13 mouse cellular contexts compared by ENCODE assay signal in genomic region chr17:35079778-35080177, GRCm38 (mm10). TPM values are rescaled to one million over a fixed set of nuclear protein-coding genes. Genes with fewer than 3 reads are reported as not detected.
DNase-seq lines count a peak whose midpoint lies in the region; ATAC-seq lines count a peak whose summit lies in the region.
"Had no signal": no experiment of that assay in that cellular context is flagged by ENCODE, and none has a peak within 500 bp of the region (broad histone marks: within the 10 kb centered on the region; RNA-seq: fewer than 3 reads in every experiment).

No protein-coding gene starts in this region.

- no peaks in the 10 kb centered on the region for H3K9me3 ChIP-seq in hindbrain, embryonic 11.5 days (ENCODE audit: control insufficient read depth, low read length)
- no peaks in the 10 kb centered on the region for H3K9me3 ChIP-seq in hindbrain, embryonic 13.5 days
- no peaks in the 10 kb centered on the region for H3K9me3 ChIP-seq in heart, embryonic 16.5 days (replicated peaks; ENCODE audit: control insufficient read depth, low read length)
- no peaks in the 10 kb centered on the region for H3K9me3 ChIP-seq in forebrain, embryonic 11.5 days (ENCODE audit: control insufficient read depth, low read length)
- H3K9me3 ChIP-seq: forebrain, embryonic 10.5 days; midbrain, embryonic 10.5 days had no signal

- H3K36me3 ChIP-seq in hindbrain, embryonic 11.5 days (ENCODE audit: control insufficient read depth, insufficient read depth, low read length) = no peaks in the 10 kb centered on the region
- H3K36me3 ChIP-seq in hindbrain, embryonic 13.5 days = no peaks in the 10 kb centered on the region
- H3K36me3 ChIP-seq in heart, embryonic 16.5 days (ENCODE audit: control insufficient read depth, insufficient read depth) = no peaks in the 10 kb centered on the region
- no peaks in the 10 kb centered on the region for H3K36me3 ChIP-seq in forebrain, embryonic 11.5 days (ENCODE audit: control insufficient read depth, insufficient read depth, low read length)
- H3K36me3 ChIP-seq: forebrain, embryonic 10.5 days; midbrain, embryonic 10.5 days had no signal

- H3K4me2 ChIP-seq in hindbrain, embryonic 11.5 days (replicated peaks; ENCODE audit: low read depth, low read length) = no peak overlapping the region
- H3K4me2 ChIP-seq in hindbrain, embryonic 13.5 days = no peak overlapping the region
- H3K4me2 ChIP-seq in heart, embryonic 16.5 days (ENCODE audit: low read depth, low read length) = peak overlapping the region; percentile 53
- H3K4me2 ChIP-seq in forebrain, embryonic 11.5 days (ENCODE audit: low read depth, low read length, severe bottlenecking) = no peak overlapping the region

- H3K4me1 ChIP-seq in hindbrain, embryonic 11.5 days (replicated peaks; ENCODE audit: control insufficient read depth, insufficient read depth, low read length) = 0 out of 2 replicates have a peak, but pooled peaks cover 7% of the 10 kb centered on the region
- H3K4me1 ChIP-seq in hindbrain, embryonic 13.5 days (replicated peaks) = peaks cover 12% of the 10 kb centered on the region
- peaks cover 21% of the 10 kb centered on the region for H3K4me1 ChIP-seq in heart, embryonic 16.5 days (ENCODE audit: control insufficient read depth, insufficient read depth, low read length)
- peaks cover 11% of the 10 kb centered on the region; the same call in 1 of the 2 replicates for H3K4me1 ChIP-seq in forebrain, embryonic 11.5 days (replicated peaks; ENCODE audit: control insufficient read depth, insufficient read depth, low read length)

- no peak overlapping the region for H3K27ac ChIP-seq in hindbrain, embryonic 11.5 days (ENCODE audit: low read depth, low read length)
- H3K27ac ChIP-seq in hindbrain, embryonic 13.5 days = no peak overlapping the region
- H3K27ac ChIP-seq in heart, embryonic 16.5 days (ENCODE audit: low read length) = no peak overlapping the region
- no peak overlapping the region for H3K27ac ChIP-seq in forebrain, embryonic 11.5 days (ENCODE audit: low read depth, low read length)
- H3K27ac ChIP-seq: forebrain, embryonic 10.5 days; midbrain, embryonic 10.5 days had no signal

- H3K27me3 ChIP-seq in hindbrain, embryonic 11.5 days (ENCODE audit: control insufficient read depth, insufficient read depth, low read length) = no peaks in the 10 kb centered on the region
- no peaks in the 10 kb centered on the region for H3K27me3 ChIP-seq in hindbrain, embryonic 13.5 days
- H3K27me3 ChIP-seq in heart, embryonic 16.5 days (ENCODE audit: control insufficient read depth, insufficient read depth, low read length) = no peaks in the 10 kb centered on the region
- no peaks in the 10 kb centered on the region for H3K27me3 ChIP-seq in forebrain, embryonic 11.5 days (ENCODE audit: control insufficient read depth, insufficient read depth, low read length)

- 0 out of 2 replicates have a peak overlapping the region, but pooled peaks have one; percentile 21 for H3K9ac ChIP-seq in hindbrain, embryonic 11.5 days (ENCODE audit: low read depth, low read length)
- H3K9ac ChIP-seq in hindbrain, embryonic 13.5 days = no peak overlapping the region
- 0 out of 2 replicates have a peak overlapping the region, but pooled peaks have one; percentile 40 for H3K9ac ChIP-seq in heart, embryonic 16.5 days (ENCODE audit: low read length)
- H3K9ac ChIP-seq in forebrain, embryonic 11.5 days (ENCODE audit: low read length) = no peak overlapping the region

- WGBS in hindbrain, embryonic 11.5 days = 74% methylated on average over 9 of the region's 9 CpGs
- WGBS in hindbrain, embryonic 13.5 days = 74% methylated on average over 9 of the region's 9 CpGs
- WGBS in heart, embryonic 16.5 days = 16% methylated on average over 9 of the region's 9 CpGs
- WGBS in forebrain, embryonic 11.5 days = 71% methylated on average over 9 of the region's 9 CpGs

- no peak for DNase-seq in hindbrain, embryonic 11.5 days (ENCODE audit: low spot score)
- DNase-seq in MEL-GATA-1-ER (ENCODE audit: extremely low read depth, low read depth) = peak; percentile 99
- DNase-seq in frontal cortex, postnatal 36 days (ENCODE audit: low spot score in 2 of 2) = no peak
- DNase-seq in forebrain, embryonic 11.5 days (ENCODE audit: low spot score) = no peak
- DNase-seq in gastrocnemius, adult 18-20 months (ENCODE audit: low spot score) = no peak
- DNase-seq: gastrocnemius, postnatal 36 days; kidney, adult 8-10 months had no signal

- no peak for ATAC-seq in hindbrain, embryonic 11.5 days (ENCODE audit: low FRiP score)
- no peak for ATAC-seq in hindbrain, embryonic 13.5 days (ENCODE audit: low FRiP score)
- peak; percentile 44; the same call in 1 of the 2 replicates for ATAC-seq in heart, embryonic 16.5 days (replicated peaks; ENCODE audit: extremely low read depth, insufficient read depth, low FRiP score)
- peak; percentile 45 for ATAC-seq in megakaryocyte, adult 5-6 weeks (ENCODE audit: poor library complexity, severe bottlenecking)
- ATAC-seq in forebrain, embryonic 11.5 days (replicated peaks; ENCODE audit: low FRiP score) = no peak

- no peak overlapping the region for H3K4me3 ChIP-seq in hindbrain, embryonic 11.5 days (ENCODE audit: low read depth, low read length)
- no peak overlapping the region for H3K4me3 ChIP-seq in hindbrain, embryonic 13.5 days
- peak overlapping the region; percentile 21 for H3K4me3 ChIP-seq in heart, embryonic 16.5 days (ENCODE audit: low read length)
- no peak overlapping the region for H3K4me3 ChIP-seq in forebrain, embryonic 11.5 days (ENCODE audit: low read depth, low read length)
- H3K4me3 ChIP-seq: forebrain, embryonic 10.5 days; midbrain, embryonic 10.5 days had no signal

RNA-seq across cellular contexts. Expression of gene Ly6g6d, which starts 1.9 kb away (rescaled TPM):
- 1.0 and 2.7 TPM in 2 replicates for polyA plus RNA-seq in hindbrain, embryonic 11.5 days (2014; fragmentation: Nextera tagmentation; extraction: Ambion mirVana)
- polyA plus RNA-seq in hindbrain, embryonic 13.5 days (2015; fragmentation: Nextera tagmentation; extraction: Ambion mirVana) = 0.61 and 1.1 TPM in 2 replicates
- 1.9 and 3.4 TPM in 2 replicates for polyA plus RNA-seq in heart, embryonic 16.5 days (2015; fragmentation: Nextera tagmentation; extraction: Ambion mirVana)
- total RNA-seq in megakaryocyte, adult 5-6 weeks (2015) = not detected in 2 replicates
- not detected in 2 replicates for total RNA-seq in megakaryocyte, adult 5-6 weeks (2017)
- polyA plus RNA-seq in forebrain, embryonic 11.5 days (2014; fragmentation: Nextera tagmentation; extraction: Ambion mirVana) = 1.7 and 1.8 TPM in 2 replicates
- total RNA-seq in gastrocnemius, adult 18-20 months (2021) = 1 to 10 TPM in 1 of 2 experiments, not detected in 1; 3.0 TPM

RNA-seq across cellular contexts. Expression of gene Ly6g6e, which starts 3.1 kb away (rescaled TPM):
- 0.42 and 0.50 TPM in 2 replicates for polyA plus RNA-seq in hindbrain, embryonic 11.5 days (2014; fragmentation: Nextera tagmentation; extraction: Ambion mirVana)
- polyA plus RNA-seq in hindbrain, embryonic 13.5 days (2015; fragmentation: Nextera tagmentation; extraction: Ambion mirVana) = 0.45 TPM in 1 of 2 replicates, not detected in the other
- 0.72 and 0.84 TPM in 2 replicates for polyA plus RNA-seq in heart, embryonic 16.5 days (2015; fragmentation: Nextera tagmentation; extraction: Ambion mirVana)
- not detected in 2 replicates for total RNA-seq in megakaryocyte, adult 5-6 weeks (2015)
- total RNA-seq in megakaryocyte, adult 5-6 weeks (2017) = not detected in 2 replicates
- polyA plus RNA-seq in forebrain, embryonic 11.5 days (2014; fragmentation: Nextera tagmentation; extraction: Ambion mirVana) = 0.39 and 0.57 TPM in 2 replicates
- total RNA-seq in gastrocnemius, adult 18-20 months (2021) = not detected
- total RNA-seq: gastrocnemius, postnatal 36 days had no signal
- polyA plus RNA-seq: forebrain, embryonic 10.5 days had no signal

RNA-seq across cellular contexts. Expression of gene Ly6g6f, which starts 5.6 kb away (rescaled TPM):
- polyA plus RNA-seq in hindbrain, embryonic 11.5 days (2014; fragmentation: Nextera tagmentation; extraction: Ambion mirVana) = 0.29 and 0.52 TPM in 2 replicates
- polyA plus RNA-seq in hindbrain, embryonic 13.5 days (2015; fragmentation: Nextera tagmentation; extraction: Ambion mirVana) = 0.19 and 0.28 TPM in 2 replicates
- 0.29 and 0.39 TPM in 2 replicates for polyA plus RNA-seq in heart, embryonic 16.5 days (2015; fragmentation: Nextera tagmentation; extraction: Ambion mirVana)
- total RNA-seq in megakaryocyte, adult 5-6 weeks (2015) = not detected in 2 replicates
- not detected in 2 replicates for total RNA-seq in megakaryocyte, adult 5-6 weeks (2017)
- 0.72 and 0.88 TPM in 2 replicates for polyA plus RNA-seq in forebrain, embryonic 11.5 days (2014; fragmentation: Nextera tagmentation; extraction: Ambion mirVana)
- not detected for total RNA-seq in gastrocnemius, adult 18-20 months (2021)
- total RNA-seq: gastrocnemius, postnatal 36 days; left cerebral cortex, postnatal 14 days had no signal

RNA-seq across cellular contexts. Expression of gene Abhd16a, which starts 9.3 kb away (rescaled TPM):
- polyA plus RNA-seq in hindbrain, embryonic 11.5 days (2014; fragmentation: Nextera tagmentation; extraction: Ambion mirVana) = 40.2 and 45.1 TPM in 2 replicates
- 86.9 and 93.8 TPM in 2 replicates for polyA plus RNA-seq in hindbrain, embryonic 13.5 days (2015; fragmentation: Nextera tagmentation; extraction: Ambion mirVana)
- 80.9 and 83.3 TPM in 2 replicates for polyA plus RNA-seq in heart, embryonic 16.5 days (2015; fragmentation: Nextera tagmentation; extraction: Ambion mirVana)
- total RNA-seq in megakaryocyte, adult 5-6 weeks (2015) = 17.6 and 21.3 TPM in 2 replicates
- 18.0 and 20.4 TPM in 2 replicates for total RNA-seq in megakaryocyte, adult 5-6 weeks (2017)
- 52.6 and 53.8 TPM in 2 replicates for polyA plus RNA-seq in forebrain, embryonic 11.5 days (2014; fragmentation: Nextera tagmentation; extraction: Ambion mirVana)
- 10 to 100 TPM; 85.3 to 87.7 TPM for total RNA-seq in gastrocnemius, adult 18-20 months (2021)

RNA-seq across cellular contexts. Expression of gene Mpig6b, which starts 13.8 kb away (rescaled TPM):
- polyA plus RNA-seq in hindbrain, embryonic 11.5 days (2014; fragmentation: Nextera tagmentation; extraction: Ambion mirVana) = 0.66 and 1.1 TPM in 2 replicates
- 0.25 and 0.31 TPM in 2 replicates for polyA plus RNA-seq in hindbrain, embryonic 13.5 days (2015; fragmentation: Nextera tagmentation; extraction: Ambion mirVana)
- polyA plus RNA-seq in heart, embryonic 16.5 days (2015; fragmentation: Nextera tagmentation; extraction: Ambion mirVana) = 0.16 and 0.54 TPM in 2 replicates
- total RNA-seq in megakaryocyte, adult 5-6 weeks (2015) = not detected in 2 replicates
- total RNA-seq in megakaryocyte, adult 5-6 weeks (2017) = not detected in 2 replicates
- 1.3 and 1.6 TPM in 2 replicates for polyA plus RNA-seq in forebrain, embryonic 11.5 days (2014; fragmentation: Nextera tagmentation; extraction: Ambion mirVana)
- not detected for total RNA-seq in gastrocnemius, adult 18-20 months (2021)
- total RNA-seq: gastrocnemius, postnatal 36 days; left cerebral cortex, postnatal 14 days had no signal

Comparison
In these comparisons a context has a peak if more than half of its experiments do, and no peak if none do; other contexts are left out.
1. H3K9ac ChIP-seq: peak in hindbrain, embryonic 11.5 days (single experiment) and heart, embryonic 16.5 days (single experiment); none in hindbrain, embryonic 13.5 days (single experiment) and forebrain, embryonic 11.5 days (single experiment).
2. ATAC-seq: peak in heart, embryonic 16.5 days (single experiment) and megakaryocyte, adult 5-6 weeks (single experiment); none in hindbrain, embryonic 11.5 days (single experiment), hindbrain, embryonic 13.5 days (single experiment) and forebrain, embryonic 11.5 days (single experiment).